Mouse (Mus musculus): ENCODE data around the gene Creld2. TPM values are rescaled to one million over a fixed set of nuclear protein-coding genes. Genes with fewer than 3 reads are reported as not detected.

Gene Creld2
- polyA plus RNA-seq, 1 experiment from 2014 or later, result 79.4 TPM

- H3K27ac ChIP-seq (ENCODE audit: low read depth, low read length), result no peak overlapping the region
- peaks cover 2% of the 10 kb centered on the region; the same call in 1 of the 2 replicates for H3K36me3 ChIP-seq (ENCODE audit: control insufficient read depth, insufficient read depth, low read length)
- H3K9me3 ChIP-seq (ENCODE audit: control insufficient read depth, low read length), result no peaks in the 10 kb centered on the region
- WGBS, result 78% methylated on average over 4 of the region's 4 CpGs
- no peak overlapping the region for H3K4me2 ChIP-seq (ENCODE audit: low read depth, low read length, severe bottlenecking)
- no peak overlapping the region for H3K4me3 ChIP-seq (ENCODE audit: low read depth, low read length)
- no peaks in the 10 kb centered on the region for H3K27me3 ChIP-seq (ENCODE audit: control insufficient read depth, insufficient read depth, low read length)
- no peak overlapping the region for H3K9ac ChIP-seq (ENCODE audit: low read length)
- ATAC-seq (replicated peaks; ENCODE audit: low FRiP score) (no peak), DNase-seq (ENCODE audit: low spot score) (no peak)
- peaks cover 19% of the 10 kb centered on the region for H3K4me1 ChIP-seq (replicated peaks; ENCODE audit: control insufficient read depth, insufficient read depth, low read length)
These were observed 46.6 kb downstream of the Creld2 start for GRCm38 (mm10) chr15:88865888-88866695.

DNA sequence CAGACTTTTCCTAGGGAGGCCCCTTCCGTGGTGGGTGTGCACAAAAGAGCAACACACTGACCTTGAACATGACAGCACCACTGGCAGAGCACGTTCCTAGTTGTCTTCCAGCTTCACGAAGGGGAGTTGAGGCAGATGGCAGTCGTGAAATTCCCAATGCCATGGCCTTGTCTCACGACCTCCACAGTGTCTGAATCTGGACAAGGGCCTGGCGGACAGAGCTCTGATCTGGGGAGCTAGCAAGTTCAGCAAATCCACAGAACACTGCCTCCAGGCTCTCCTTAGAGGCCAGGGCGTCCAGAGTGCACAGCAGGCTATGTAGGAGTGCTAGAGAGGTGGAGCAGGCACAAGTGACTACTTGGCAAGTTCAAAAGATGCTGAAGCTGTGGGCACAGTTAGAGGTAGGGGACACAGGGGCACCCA, 47.5 kb downstream of the Creld2 start:
- H3K9me3 ChIP-seq (ENCODE audit: control insufficient read depth, low read length), result no peaks in the 10 kb centered on the region
- no peak overlapping the region for H3K4me3 ChIP-seq (ENCODE audit: low read depth, low read length)
- DNase-seq (ENCODE audit: low spot score) (no peak), ATAC-seq (replicated peaks; ENCODE audit: low FRiP score) (no peak)
- H3K36me3 ChIP-seq (ENCODE audit: control insufficient read depth, insufficient read depth, low read length), result peaks cover 2% of the 10 kb centered on the region; the same call in 1 of the 2 replicates
- no peak overlapping the region for H3K4me2 ChIP-seq (ENCODE audit: low read depth, low read length, severe bottlenecking)
- H3K9ac ChIP-seq (ENCODE audit: low read length), result no peak overlapping the region
- H3K27me3 ChIP-seq (ENCODE audit: control insufficient read depth, insufficient read depth, low read length), result no peaks in the 10 kb centered on the region
- H3K27ac ChIP-seq (ENCODE audit: low read depth, low read length), result no peak overlapping the region
- peaks cover 14% of the 10 kb centered on the region for H3K4me1 ChIP-seq (replicated peaks; ENCODE audit: control insufficient read depth, insufficient read depth, low read length)
- 53% methylated on average over 7 of the region's 7 CpGs for WGBS

DNA sequence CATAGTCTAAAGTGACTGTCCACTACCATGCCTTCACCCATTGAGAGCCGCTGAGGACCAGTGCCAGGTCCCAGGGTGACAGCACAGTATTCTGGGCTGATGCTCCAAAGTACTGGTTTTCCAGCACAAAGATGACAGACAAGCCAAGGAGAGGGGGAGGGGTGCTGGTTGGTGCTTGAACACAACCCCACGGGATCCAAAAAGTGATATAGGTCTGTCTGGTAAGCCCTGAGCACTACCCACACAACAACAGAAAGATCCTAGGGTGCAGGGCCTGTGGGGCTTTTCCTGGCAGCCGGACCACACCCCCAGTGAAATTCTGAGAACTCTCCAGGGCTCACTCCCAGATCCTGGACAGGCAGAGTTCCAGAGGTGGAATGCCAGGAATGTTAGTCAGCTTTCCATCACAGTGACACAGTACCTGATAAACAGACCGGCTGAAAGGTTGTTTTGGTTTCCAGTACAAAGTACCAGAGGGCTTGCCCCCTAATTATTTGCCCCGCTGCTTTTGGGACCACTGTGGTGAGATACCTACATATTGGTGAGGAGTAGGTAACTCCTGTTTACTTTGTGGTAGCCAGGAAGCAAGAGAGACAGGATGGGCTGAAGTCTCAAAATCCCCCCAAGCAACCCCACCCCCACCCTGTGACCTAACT, 48.0 kb downstream of the Creld2 start:
- no peak for ATAC-seq (replicated peaks; ENCODE audit: low FRiP score)

GRCm38 (mm10) chr15:88868024-88868742, 48.7 kb downstream of the Creld2 start:
- Histone ChIP-seq H3K4me1 (replicated peaks; ENCODE audit: control insufficient read depth, insufficient read depth, low read length) (peaks cover 12% of the 10 kb centered on the region), H3K4me2 (ENCODE audit: low read depth, low read length, severe bottlenecking) (no peak overlapping the region), H3K9ac (ENCODE audit: low read length) (no peak overlapping the region), H3K4me3 (ENCODE audit: low read depth, low read length) (no peak overlapping the region), H3K36me3 (ENCODE audit: control insufficient read depth, insufficient read depth, low read length) (peaks cover 2% of the 10 kb centered on the region; the same call in 1 of the 2 replicates), H3K27ac (ENCODE audit: low read depth, low read length) (no peak overlapping the region), H3K9me3 (ENCODE audit: control insufficient read depth, low read length) (no peaks in the 10 kb centered on the region), H3K27me3 (ENCODE audit: control insufficient read depth, insufficient read depth, low read length) (no peaks in the 10 kb centered on the region)
- WGBS, result 85% methylated on average over 6 of the region's 6 CpGs
- ATAC-seq (replicated peaks; ENCODE audit: low FRiP score), result no peak
- no peak for DNase-seq (ENCODE audit: low spot score)

More for the DNA sequence above, 48.0 kb downstream of the Creld2 start:
- Histone ChIP-seq H3K27ac (ENCODE audit: low read depth, low read length) (no peak overlapping the region), H3K36me3 (ENCODE audit: control insufficient read depth, insufficient read depth, low read length) (peaks cover 2% of the 10 kb centered on the region; the same call in 1 of the 2 replicates), H3K4me2 (ENCODE audit: low read depth, low read length, severe bottlenecking) (no peak overlapping the region), H3K4me3 (ENCODE audit: low read depth, low read length) (no peak overlapping the region), H3K4me1 (replicated peaks; ENCODE audit: control insufficient read depth, insufficient read depth, low read length) (peaks cover 14% of the 10 kb centered on the region), H3K9ac (ENCODE audit: low read length) (no peak overlapping the region), H3K9me3 (ENCODE audit: control insufficient read depth, low read length) (no peaks in the 10 kb centered on the region), H3K27me3 (ENCODE audit: control insufficient read depth, insufficient read depth, low read length) (no peaks in the 10 kb centered on the region)
- 31% methylated on average over 5 of the region's 5 CpGs for WGBS
- no peak for DNase-seq (ENCODE audit: low spot score)

DNA sequence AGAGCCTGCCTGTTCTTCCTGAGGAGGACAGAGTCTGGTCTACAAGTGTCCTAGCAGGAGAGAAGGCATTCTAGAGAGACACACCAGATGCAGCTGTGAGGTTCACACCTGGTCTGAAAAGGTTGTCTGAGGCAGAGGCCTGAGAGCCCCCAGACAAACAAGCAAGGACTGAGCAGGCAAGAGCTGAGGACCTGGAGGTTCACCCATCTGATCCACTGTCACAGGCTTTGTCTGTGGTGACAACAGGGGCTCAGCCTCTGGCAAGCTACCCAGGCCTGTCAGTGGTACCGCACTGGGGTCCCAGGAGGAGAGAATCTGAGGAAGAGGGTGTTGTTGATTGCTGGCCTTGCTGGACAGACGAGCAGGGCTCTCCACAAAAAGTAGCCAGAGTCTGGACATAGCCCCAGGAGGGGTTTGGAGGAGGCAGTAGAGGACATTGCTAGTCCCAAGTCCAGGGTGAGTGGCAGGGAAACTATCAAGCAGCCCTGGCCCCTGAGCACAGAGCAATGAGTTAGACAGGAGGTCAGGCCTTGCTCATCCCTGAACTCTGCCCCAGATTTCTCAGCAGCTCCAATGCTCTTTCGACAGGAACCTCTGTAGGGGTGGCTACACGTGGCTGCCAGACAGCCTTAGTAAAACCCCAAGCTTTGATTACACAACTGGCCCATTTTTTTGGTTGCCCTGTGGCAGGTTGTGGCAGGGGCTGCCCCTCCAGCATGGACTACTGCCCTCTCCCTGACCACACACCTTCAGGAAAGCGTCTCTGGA, 51.2 kb downstream of the Creld2 start:
- no peak for ATAC-seq (replicated peaks; ENCODE audit: low FRiP score)
- H3K27me3 ChIP-seq (ENCODE audit: control insufficient read depth, insufficient read depth, low read length), result no peaks in the 10 kb centered on the region
- no peaks in the 10 kb centered on the region for H3K4me1 ChIP-seq (replicated peaks; ENCODE audit: control insufficient read depth, insufficient read depth, low read length)
- no peak overlapping the region for H3K4me3 ChIP-seq (ENCODE audit: low read depth, low read length)
- no peak for DNase-seq (ENCODE audit: low spot score)
- H3K9ac ChIP-seq (ENCODE audit: low read length), result no peak overlapping the region
- H3K27ac ChIP-seq (ENCODE audit: low read depth, low read length), result no peak overlapping the region
- peaks cover 2% of the 10 kb centered on the region; the same call in 1 of the 2 replicates for H3K36me3 ChIP-seq (ENCODE audit: control insufficient read depth, insufficient read depth, low read length)
- 81% methylated on average over 5 of the region's 5 CpGs for WGBS
- H3K4me2 ChIP-seq (ENCODE audit: low read depth, low read length, severe bottlenecking), result no peak overlapping the region
- no peaks in the 10 kb centered on the region for H3K9me3 ChIP-seq (ENCODE audit: control insufficient read depth, low read length)

GRCm38 (mm10) chr15:88874061-88874460, 54.6 kb downstream of the Creld2 start:
- H3K27me3 ChIP-seq (ENCODE audit: control insufficient read depth, insufficient read depth, low read length), result no peaks in the 10 kb centered on the region
- no peak overlapping the region for H3K4me3 ChIP-seq (ENCODE audit: low read depth, low read length)
- H3K27ac ChIP-seq (ENCODE audit: low read depth, low read length), result no peak overlapping the region
- H3K36me3 ChIP-seq (ENCODE audit: control insufficient read depth, insufficient read depth, low read length), result no peaks in the 10 kb centered on the region
- no peak for ATAC-seq (replicated peaks; ENCODE audit: low FRiP score)
- no peaks in the 10 kb centered on the region for H3K9me3 ChIP-seq (ENCODE audit: control insufficient read depth, low read length)
- no peak for DNase-seq (ENCODE audit: low spot score)
- H3K4me2 ChIP-seq (ENCODE audit: low read depth, low read length, severe bottlenecking), result no peak overlapping the region
- no peaks in the 10 kb centered on the region for H3K4me1 ChIP-seq (replicated peaks; ENCODE audit: control insufficient read depth, insufficient read depth, low read length)
- 89% methylated on average over 3 of the region's 3 CpGs for whole genome bisulfite sequencing
- no peak overlapping the region for H3K9ac ChIP-seq (ENCODE audit: low read length)

GRCm38 (mm10) chr15:88874477-88874876, 55.0 kb downstream of the Creld2 start:
- Histone ChIP-seq H3K4me1 (replicated peaks; ENCODE audit: control insufficient read depth, insufficient read depth, low read length) (no peaks in the 10 kb centered on the region), H3K4me2 (ENCODE audit: low read depth, low read length, severe bottlenecking) (no peak overlapping the region), H3K4me3 (ENCODE audit: low read depth, low read length) (no peak overlapping the region), H3K36me3 (ENCODE audit: control insufficient read depth, insufficient read depth, low read length) (no peaks in the 10 kb centered on the region), H3K27me3 (ENCODE audit: control insufficient read depth, insufficient read depth, low read length) (no peaks in the 10 kb centered on the region), H3K9me3 (ENCODE audit: control insufficient read depth, low read length) (no peaks in the 10 kb centered on the region), H3K9ac (ENCODE audit: low read length) (no peak overlapping the region), H3K27ac (ENCODE audit: low read depth, low read length) (no peak overlapping the region)
- no peak for DNase-seq (ENCODE audit: low spot score)
- no peak for ATAC-seq (replicated peaks; ENCODE audit: low FRiP score)
- 89% methylated on average over 6 of the region's 6 CpGs for WGBS

DNA sequence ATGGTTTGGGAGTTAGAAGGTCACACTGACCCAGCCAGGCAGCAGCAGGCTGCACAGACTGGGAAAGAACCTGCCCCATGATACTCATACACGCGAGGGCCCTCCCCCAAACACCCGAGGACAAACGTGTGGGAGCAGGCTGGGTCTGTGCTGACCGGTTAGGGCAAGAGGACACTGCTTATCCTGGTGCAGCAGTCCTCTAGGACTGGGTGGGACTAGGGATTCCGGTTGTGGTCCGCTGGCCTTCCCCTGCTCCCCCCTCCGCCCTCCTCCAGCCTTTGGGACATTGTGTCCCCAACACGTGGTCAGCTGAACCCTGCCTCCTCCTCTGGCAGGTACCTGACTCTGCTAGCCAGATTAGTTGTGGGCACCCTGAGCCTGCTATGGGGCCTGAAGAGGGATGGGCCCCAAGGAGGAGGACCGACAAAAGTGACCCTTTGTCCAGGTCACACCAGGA, 56.2 kb downstream of the Creld2 start:
- no peaks in the 10 kb centered on the region for H3K9me3 ChIP-seq (ENCODE audit: control insufficient read depth, low read length)
- no peaks in the 10 kb centered on the region for H3K27me3 ChIP-seq (ENCODE audit: control insufficient read depth, insufficient read depth, low read length)
- no peak overlapping the region for H3K9ac ChIP-seq (ENCODE audit: low read length)
- no peak overlapping the region for H3K4me3 ChIP-seq (ENCODE audit: low read depth, low read length)
- ATAC-seq (replicated peaks; ENCODE audit: low FRiP score), result no peak
- H3K27ac ChIP-seq (ENCODE audit: low read depth, low read length), result no peak overlapping the region
- WGBS, result 32% methylated on average over 10 of the region's 10 CpGs
- no peaks in the 10 kb centered on the region for H3K4me1 ChIP-seq (replicated peaks; ENCODE audit: control insufficient read depth, insufficient read depth, low read length)
- H3K4me2 ChIP-seq (ENCODE audit: low read depth, low read length, severe bottlenecking), result no peak overlapping the region
- DNase-seq (ENCODE audit: low spot score), result no peak
- no peaks in the 10 kb centered on the region for H3K36me3 ChIP-seq (ENCODE audit: control insufficient read depth, insufficient read depth, low read length)

All from forebrain, embryonic 11.5 days (tissue).